ENCODE assay signal across 8 mouse cellular contexts in the genomic region with DNA sequence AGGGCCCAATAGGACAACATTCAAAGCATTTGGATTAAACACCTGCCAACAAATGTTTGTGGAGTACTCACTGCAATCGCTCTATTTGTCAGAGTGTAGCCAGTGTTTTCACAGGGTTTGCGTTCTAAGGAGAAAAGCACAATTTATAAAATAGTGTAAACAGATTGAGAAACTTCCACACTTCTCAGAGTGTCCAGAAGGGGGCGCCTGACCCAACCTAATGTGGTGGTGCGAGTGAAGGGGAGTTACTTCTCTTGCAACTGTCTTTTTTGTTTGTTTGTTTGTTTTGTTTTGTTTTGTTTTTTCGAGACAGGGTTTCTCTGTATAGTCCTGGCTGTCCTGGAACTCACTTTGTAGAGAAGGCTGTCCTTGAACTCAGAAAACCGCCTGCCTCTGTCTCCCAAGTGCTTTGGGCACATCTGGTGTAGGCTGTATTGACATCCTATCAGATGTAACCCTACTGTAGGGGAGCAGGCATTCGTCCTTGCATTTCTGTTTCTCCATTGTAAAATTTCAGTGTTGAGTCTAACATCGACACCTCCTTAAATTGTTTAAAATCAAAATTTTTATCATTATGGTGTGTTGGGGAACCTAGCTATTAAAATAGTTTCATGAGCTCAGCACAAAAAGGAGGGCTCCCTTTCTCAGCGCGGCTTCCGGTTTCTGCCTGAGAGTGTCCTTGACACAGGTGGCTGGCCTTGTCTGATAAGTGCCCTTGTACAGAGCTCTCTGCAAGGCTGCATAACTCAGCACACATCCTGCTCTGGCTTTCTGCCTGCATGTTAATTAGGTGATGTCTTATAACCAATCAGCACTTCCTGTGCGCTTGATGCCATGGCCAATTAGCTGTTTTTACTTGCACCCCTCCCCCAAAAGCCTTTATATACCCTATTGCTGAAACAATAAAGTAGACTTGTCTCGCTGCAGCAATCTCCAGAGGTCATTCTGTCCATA.
DNase-seq lines count a peak whose midpoint lies in the region; ATAC-seq lines count a peak whose summit lies in the region.
"Had no signal": no experiment of that assay in that cellular context is flagged by ENCODE, and none has a peak within 500 bp of the region (broad histone marks: within the 10 kb centered on the region; RNA-seq: fewer than 3 reads in every experiment).

No protein-coding gene starts in this region.

- no peak overlapping the region for H3K4me3 ChIP-seq in neural tube, embryonic 11.5 days (ENCODE audit: low read depth, low read length)
- H3K4me3 ChIP-seq: embryonic facial prominence, embryonic 15.5 days had no signal

- no peaks in the 10 kb centered on the region for H3K9me3 ChIP-seq in neural tube, embryonic 11.5 days (ENCODE audit: control insufficient read depth, low read length)
- H3K9me3 ChIP-seq: embryonic facial prominence, embryonic 15.5 days had no signal

- DNase-seq in A20 (ENCODE audit: low read depth, low spot score) = peak; percentile 4
- peak; percentile 26 for DNase-seq in ES-CJ7 (ENCODE audit: low read depth, low spot score)
- DNase-seq in embryo, embryonic 10 days (ENCODE audit: low spot score) = peak; percentile 23
- peak; percentile 22 to 39 for DNase-seq in heart, postnatal 14 days
- peak; percentile 43 to 79 for DNase-seq in layer of hippocampus, postnatal 25 days (ENCODE audit: extremely low spot score in 1 of 2, low spot score in 1 of 2)
- DNase-seq in neural tube, embryonic 11.5 days (ENCODE audit: low spot score) = peak; percentile 22

- ATAC-seq in neural tube, embryonic 11.5 days (ENCODE audit: insufficient read depth, low FRiP score, low TSS enrichment) = peak; percentile 9; the same call in 1 of the 2 replicates
- no peak for ATAC-seq in granulocyte monocyte progenitor cell, adult 5-6 weeks (replicated peaks; ENCODE audit: poor library complexity, severe bottlenecking)

- no peak overlapping the region for H3K4me2 ChIP-seq in neural tube, embryonic 11.5 days (ENCODE audit: low read depth)
- H3K4me2 ChIP-seq: embryonic facial prominence, embryonic 15.5 days had no signal

- 66% methylated on average over 13 of the region's 13 CpGs for WGBS in neural tube, embryonic 11.5 days

- intact Hi-C loops in heart, postnatal 14 days (cut with DNase I) = loop anchor here (1.0 to 5.0 kb wide), 2 partner anchors 302 to 471 kb away; no protein-coding TSS in a partner anchor

- H3K36me3 ChIP-seq in neural tube, embryonic 11.5 days (ENCODE audit: control insufficient read depth, insufficient read depth, low read length) = no peaks in the 10 kb centered on the region
- H3K36me3 ChIP-seq: embryonic facial prominence, embryonic 15.5 days had no signal

- no peaks in the 10 kb centered on the region for H3K27me3 ChIP-seq in neural tube, embryonic 11.5 days (ENCODE audit: control insufficient read depth, insufficient read depth, low read length)
- H3K27me3 ChIP-seq: embryonic facial prominence, embryonic 15.5 days had no signal

- H3K4me1 ChIP-seq in neural tube, embryonic 11.5 days (ENCODE audit: control insufficient read depth, insufficient read depth, low read length) = no peaks in the 10 kb centered on the region

- no peak overlapping the region for H3K9ac ChIP-seq in neural tube, embryonic 11.5 days (ENCODE audit: low read length)
- H3K9ac ChIP-seq: embryonic facial prominence, embryonic 15.5 days had no signal

- no peak overlapping the region for H3K27ac ChIP-seq in neural tube, embryonic 11.5 days (ENCODE audit: low read depth, low read length)
- H3K27ac ChIP-seq: embryonic facial prominence, embryonic 15.5 days had no signal

Comparison
In these comparisons a context has a peak if more than half of its experiments do, and no peak if none do; other contexts are left out.
1. DNase-seq: peak in every context shown above with its lines; median percentile 61 in layer of hippocampus, postnatal 25 days; 30 in heart, postnatal 14 days; 26 in ES-CJ7; 23 in embryo, embryonic 10 days; 22 in neural tube, embryonic 11.5 days; 4 in A20.